Mouse (Mus musculus): Measurements from ENCODE around the gene Lmntd1. TPM values are rescaled to one million over a fixed set of nuclear protein-coding genes. Genes with fewer than 3 reads are reported as not detected.
A peak's percentile ranks its signal among the peaks of the same experiment; 100 is the strongest.

Lmntd1 gene
- polyA plus RNA-seq (2014; fragmentation: Nextera tagmentation; extraction: Ambion mirVana): 0.31 and 0.33 TPM in 2 replicates

DNA sequence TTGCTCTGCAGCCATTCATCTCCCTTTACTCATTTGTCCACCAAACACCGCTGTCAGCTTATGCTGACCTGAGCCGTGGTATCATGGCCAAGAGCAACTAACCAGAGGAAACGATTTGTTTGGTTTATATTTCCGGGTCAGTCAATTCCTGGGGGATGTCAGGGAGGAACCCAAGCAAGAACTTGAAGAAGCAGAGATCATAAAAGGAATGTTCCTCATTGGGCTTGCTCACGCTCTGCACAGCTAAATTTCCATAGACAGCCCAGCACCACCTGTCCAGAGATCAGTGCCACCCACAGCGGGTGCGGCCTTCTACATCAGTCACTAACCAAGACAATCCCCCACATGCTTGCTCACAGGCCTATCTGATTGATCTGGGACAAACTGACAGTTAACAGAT is at the start of gene Lmntd1:
Gene Lmntd1 (minus strand): TSS at position 101 of the 400 bp plus-strand sequence.
- DNase-seq (ENCODE audit: low spot score) (no peak), ATAC-seq (replicated peaks; ENCODE audit: low FRiP score) (no peak)
- no peak within 1 kb of the TSS for H3K9ac ChIP-seq (ENCODE audit: low read length)

DNA sequence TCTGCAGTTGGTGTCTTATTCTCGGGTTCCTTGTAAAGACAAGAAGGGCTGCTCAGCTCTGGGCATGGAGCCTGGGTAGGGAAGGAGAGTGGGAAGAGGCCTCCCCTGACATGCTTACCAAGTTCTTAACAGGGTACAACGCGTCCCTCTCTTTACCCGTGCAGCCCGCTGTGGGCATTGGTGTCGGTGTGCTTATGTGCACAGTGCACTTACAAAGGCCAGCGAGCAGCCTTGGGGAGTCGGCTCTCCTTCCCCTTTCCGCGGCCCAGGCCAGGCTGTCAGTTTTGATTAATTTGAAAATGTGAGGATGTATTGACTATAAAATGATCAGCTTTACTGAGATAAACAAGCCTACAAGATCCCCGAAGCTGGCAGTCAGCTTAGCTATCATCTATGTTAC is 46.8 kb upstream of the Lmntd1 start:
- H3K36me3 ChIP-seq (ENCODE audit: control insufficient read depth, insufficient read depth, low read length): no peaks in the 10 kb centered on the region
- no peak overlapping the region for H3K9ac ChIP-seq (ENCODE audit: low read length)
- no peak for ATAC-seq (replicated peaks; ENCODE audit: low FRiP score)
- no peak overlapping the region for H3K4me2 ChIP-seq (ENCODE audit: low read depth, low read length, severe bottlenecking)
- no peaks in the 10 kb centered on the region for H3K4me1 ChIP-seq (replicated peaks; ENCODE audit: control insufficient read depth, insufficient read depth, low read length)
- no peaks in the 10 kb centered on the region; the same call in 1 of the 2 replicates for H3K9me3 ChIP-seq (ENCODE audit: control insufficient read depth, low read length)
- H3K27ac ChIP-seq (ENCODE audit: low read depth, low read length): no peak overlapping the region
- no peak for DNase-seq (ENCODE audit: low spot score)
- H3K4me3 ChIP-seq (ENCODE audit: low read depth, low read length): no peak overlapping the region
- 89% methylated on average over 11 of the region's 11 CpGs for WGBS
- H3K27me3 ChIP-seq (ENCODE audit: control insufficient read depth, insufficient read depth, low read length): no peaks in the 10 kb centered on the region

More for the DNA sequence above, at the start of gene Lmntd1:
- H3K9me3 ChIP-seq (ENCODE audit: control insufficient read depth, low read length): no peaks in the 10 kb centered on the region
- no peak within 1 kb of the TSS for H3K4me3 ChIP-seq (ENCODE audit: low read depth, low read length)
- no peaks in the 10 kb centered on the region for H3K27me3 ChIP-seq (ENCODE audit: control insufficient read depth, insufficient read depth, low read length)
- no peak within 1 kb of the TSS for H3K4me2 ChIP-seq (ENCODE audit: low read depth, low read length, severe bottlenecking)
- H3K27ac ChIP-seq (ENCODE audit: low read depth, low read length): no peak within 1 kb of the TSS
- no peaks in the 10 kb centered on the region for H3K36me3 ChIP-seq (ENCODE audit: control insufficient read depth, insufficient read depth, low read length)
- WGBS: 90% methylated on average over 7 of the region's 7 CpGs
- no peaks in the 10 kb centered on the region for H3K4me1 ChIP-seq (replicated peaks; ENCODE audit: control insufficient read depth, insufficient read depth, low read length)

DNA sequence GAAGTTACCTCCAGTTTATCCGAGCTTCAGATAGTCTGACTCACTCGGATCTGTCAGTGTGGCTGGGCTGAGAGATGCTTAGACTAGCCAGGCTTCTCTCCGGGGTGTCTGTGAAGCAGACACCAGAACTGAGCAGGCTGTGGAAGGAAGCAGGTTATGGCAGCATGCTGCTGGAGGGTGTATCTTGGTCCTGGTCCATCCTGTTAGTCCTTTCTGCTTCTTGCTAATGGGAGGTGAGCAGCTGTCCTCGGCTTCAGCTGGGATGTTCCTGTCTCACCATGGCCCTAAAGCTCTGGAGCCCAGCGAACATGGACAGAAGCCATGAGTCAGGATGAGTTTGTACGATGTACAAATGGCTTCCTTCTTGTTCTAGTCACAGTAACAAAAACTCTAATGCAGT is 45.0 kb upstream of the Lmntd1 start:
- Histone ChIP-seq H3K9me3 (ENCODE audit: control insufficient read depth, low read length) (no peaks in the 10 kb centered on the region; the same call in 1 of the 2 replicates), H3K36me3 (ENCODE audit: control insufficient read depth, insufficient read depth, low read length) (no peaks in the 10 kb centered on the region), H3K27me3 (ENCODE audit: control insufficient read depth, insufficient read depth, low read length) (no peaks in the 10 kb centered on the region), H3K27ac (ENCODE audit: low read depth, low read length) (no peak overlapping the region), H3K4me2 (ENCODE audit: low read depth, low read length, severe bottlenecking) (no peak overlapping the region), H3K4me3 (ENCODE audit: low read depth, low read length) (no peak overlapping the region), H3K4me1 (replicated peaks; ENCODE audit: control insufficient read depth, insufficient read depth, low read length) (no peaks in the 10 kb centered on the region), H3K9ac (ENCODE audit: low read length) (no peak overlapping the region)
- DNase-seq (ENCODE audit: low spot score): no peak
- no peak for ATAC-seq (replicated peaks; ENCODE audit: low FRiP score)
- 77% methylated on average over 6 of the region's 6 CpGs for WGBS

DNA sequence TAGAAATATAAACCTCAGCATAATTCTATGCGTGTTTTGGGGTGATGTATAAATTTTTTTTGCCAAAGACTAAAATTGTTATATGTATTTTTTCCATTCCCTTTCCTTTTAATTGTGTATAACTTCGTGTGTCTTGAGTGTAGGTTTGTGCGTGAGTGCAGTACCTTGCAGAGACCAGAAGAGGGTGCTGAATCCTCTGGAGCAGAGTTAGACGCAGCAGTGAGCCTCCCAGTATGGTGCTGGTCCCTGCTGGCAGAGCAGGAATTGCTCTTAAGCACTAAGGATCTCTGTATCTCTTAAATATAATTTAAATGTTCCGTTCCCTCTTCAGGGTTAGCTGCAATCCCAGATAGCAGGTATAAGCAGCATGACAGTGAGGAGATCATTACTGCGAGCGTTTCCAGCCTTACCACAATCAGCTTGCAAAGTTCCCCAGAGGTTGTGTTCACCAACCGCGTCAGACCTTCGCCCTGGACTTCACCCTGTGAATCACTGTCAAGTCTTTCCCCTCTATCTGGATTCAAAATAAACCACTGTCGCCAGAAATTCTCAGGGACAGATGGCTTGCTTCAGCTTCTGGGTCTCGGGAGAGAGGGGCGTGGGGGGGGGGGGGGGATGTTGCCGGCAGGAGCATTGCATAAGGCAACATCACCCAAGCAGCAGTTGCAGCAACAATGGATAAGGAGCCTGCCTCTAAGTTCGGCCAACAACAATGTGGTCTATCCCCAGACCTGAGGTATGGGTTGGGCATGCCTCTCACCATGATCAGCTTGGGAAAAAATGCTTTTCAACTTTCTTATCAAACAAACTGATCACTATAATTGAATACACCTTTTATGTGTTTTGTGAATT is 42.8 kb upstream of the Lmntd1 start:
- no peaks in the 10 kb centered on the region for H3K27me3 ChIP-seq (ENCODE audit: control insufficient read depth, insufficient read depth, low read length)
- no peak overlapping the region for H3K4me2 ChIP-seq (ENCODE audit: low read depth, low read length, severe bottlenecking)
- H3K9ac ChIP-seq (ENCODE audit: low read length): no peak overlapping the region
- H3K9me3 ChIP-seq (ENCODE audit: control insufficient read depth, low read length): no peaks in the 10 kb centered on the region; the same call in 1 of the 2 replicates
- no peak overlapping the region for H3K4me3 ChIP-seq (ENCODE audit: low read depth, low read length)
- no peak for ATAC-seq (replicated peaks; ENCODE audit: low FRiP score)
- WGBS: 86% methylated on average over 15 of the region's 15 CpGs
- H3K36me3 ChIP-seq (ENCODE audit: control insufficient read depth, insufficient read depth, low read length): no peaks in the 10 kb centered on the region
- no peak for DNase-seq (ENCODE audit: low spot score)
- H3K27ac ChIP-seq (ENCODE audit: low read depth, low read length): no peak overlapping the region
- H3K4me1 ChIP-seq (replicated peaks; ENCODE audit: control insufficient read depth, insufficient read depth, low read length): no peaks in the 10 kb centered on the region

DNA sequence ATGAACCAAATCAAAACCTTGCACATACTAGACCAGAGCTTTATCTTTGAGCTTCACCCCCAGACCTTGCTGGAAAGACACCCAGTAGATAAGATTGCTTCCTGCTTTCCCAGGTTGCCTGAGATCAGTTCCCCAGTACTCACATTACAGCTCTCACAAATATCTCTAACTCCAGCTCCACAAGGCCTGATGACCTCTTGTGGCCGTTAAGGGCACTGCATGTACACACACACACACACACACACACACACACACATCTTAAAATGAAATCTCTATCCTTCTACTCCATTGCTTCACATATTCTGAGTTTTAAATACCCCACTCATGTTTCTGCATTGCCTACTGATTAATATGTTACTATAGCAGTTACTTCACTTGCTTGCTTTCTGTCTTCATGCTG is 41.6 kb upstream of the Lmntd1 start:
- H3K9ac ChIP-seq (ENCODE audit: low read length): no peak overlapping the region
- 88% methylated on average over 1 of the region's 1 CpGs for WGBS
- no peak for ATAC-seq (replicated peaks; ENCODE audit: low FRiP score)

DNA sequence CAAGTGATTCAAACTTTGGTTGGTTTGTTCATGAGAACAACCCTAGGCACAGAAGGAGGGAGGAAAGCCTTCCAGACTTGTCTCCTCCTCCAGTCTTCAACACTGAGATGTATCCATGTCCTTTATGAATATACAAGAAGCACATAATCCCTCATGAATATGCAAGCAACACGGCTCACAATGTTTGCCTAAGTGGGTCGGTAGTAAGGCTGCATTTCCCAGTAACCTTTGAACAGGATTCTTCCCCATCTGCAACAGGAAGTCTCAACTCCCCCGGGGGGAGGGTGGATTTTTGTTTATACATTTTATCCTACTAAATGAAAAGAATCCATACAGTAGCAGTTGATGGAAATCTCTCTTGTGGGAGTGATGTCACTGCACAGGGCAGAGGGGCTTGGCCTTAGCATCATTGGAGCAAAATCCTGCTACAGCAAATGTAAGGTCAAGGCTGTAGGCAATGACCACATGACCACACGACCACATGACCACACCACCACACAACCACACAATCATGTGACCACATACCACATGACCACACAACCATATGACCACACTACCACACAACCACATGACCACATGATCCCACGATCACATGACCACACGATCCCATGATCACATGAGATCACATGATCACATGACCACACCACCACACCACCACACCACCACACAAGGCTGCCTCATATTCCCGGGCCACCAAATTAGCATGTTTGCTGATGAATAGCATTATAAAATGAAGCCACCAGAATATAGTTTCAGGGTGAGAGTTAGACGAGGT is 40.1 kb upstream of the Lmntd1 start:
- no peak for DNase-seq (ENCODE audit: low spot score)
- Histone ChIP-seq H3K36me3 (ENCODE audit: control insufficient read depth, insufficient read depth, low read length) (no peaks in the 10 kb centered on the region), H3K27me3 (ENCODE audit: control insufficient read depth, insufficient read depth, low read length) (no peaks in the 10 kb centered on the region), H3K4me1 (replicated peaks; ENCODE audit: control insufficient read depth, insufficient read depth, low read length) (no peaks in the 10 kb centered on the region), H3K9ac (ENCODE audit: low read length) (no peak overlapping the region), H3K4me2 (ENCODE audit: low read depth, low read length, severe bottlenecking) (no peak overlapping the region), H3K4me3 (ENCODE audit: low read depth, low read length) (no peak overlapping the region), H3K9me3 (ENCODE audit: control insufficient read depth, low read length) (no peaks in the 10 kb centered on the region; the same call in 1 of the 2 replicates), H3K27ac (ENCODE audit: low read depth, low read length) (no peak overlapping the region)
- ATAC-seq (replicated peaks; ENCODE audit: low FRiP score): peak; percentile 39; the same call in 1 of the 2 replicates
- WGBS: 75% methylated on average over 8 of the region's 8 CpGs

More for the DNA sequence above, 41.6 kb upstream of the Lmntd1 start:
- Histone ChIP-seq H3K27ac (ENCODE audit: low read depth, low read length) (no peak overlapping the region), H3K27me3 (ENCODE audit: control insufficient read depth, insufficient read depth, low read length) (no peaks in the 10 kb centered on the region), H3K9me3 (ENCODE audit: control insufficient read depth, low read length) (no peaks in the 10 kb centered on the region; the same call in 1 of the 2 replicates), H3K36me3 (ENCODE audit: control insufficient read depth, insufficient read depth, low read length) (no peaks in the 10 kb centered on the region), H3K4me3 (ENCODE audit: low read depth, low read length) (no peak overlapping the region), H3K4me2 (ENCODE audit: low read depth, low read length, severe bottlenecking) (no peak overlapping the region), H3K4me1 (replicated peaks; ENCODE audit: control insufficient read depth, insufficient read depth, low read length) (no peaks in the 10 kb centered on the region)
- no peak for DNase-seq (ENCODE audit: low spot score)

DNA sequence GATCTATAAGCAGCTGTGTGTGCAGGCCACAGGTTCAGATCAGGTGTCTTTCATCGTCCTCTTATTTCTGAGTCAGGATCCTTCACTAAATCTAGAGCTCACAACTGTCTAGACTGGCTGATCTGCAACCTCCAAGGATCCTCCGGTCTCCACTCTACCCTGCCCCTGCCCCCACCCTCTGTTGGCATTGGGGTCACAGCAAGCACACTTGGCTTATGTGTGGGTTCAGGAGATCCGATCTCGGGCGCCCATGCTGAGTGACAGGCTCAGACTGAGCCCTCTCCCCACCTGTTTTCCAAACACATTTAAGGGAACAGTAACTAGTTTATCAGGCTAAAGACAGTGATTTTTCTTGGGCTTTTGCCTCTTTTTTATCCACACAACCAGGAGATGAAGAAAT is 39.5 kb upstream of the Lmntd1 start:
- Histone ChIP-seq H3K4me2 (ENCODE audit: low read depth, low read length, severe bottlenecking) (no peak overlapping the region), H3K36me3 (ENCODE audit: control insufficient read depth, insufficient read depth, low read length) (no peaks in the 10 kb centered on the region), H3K9ac (ENCODE audit: low read length) (no peak overlapping the region), H3K9me3 (ENCODE audit: control insufficient read depth, low read length) (no peaks in the 10 kb centered on the region; the same call in 1 of the 2 replicates), H3K4me1 (replicated peaks; ENCODE audit: control insufficient read depth, insufficient read depth, low read length) (no peaks in the 10 kb centered on the region), H3K27ac (ENCODE audit: low read depth, low read length) (no peak overlapping the region), H3K27me3 (ENCODE audit: control insufficient read depth, insufficient read depth, low read length) (no peaks in the 10 kb centered on the region), H3K4me3 (ENCODE audit: low read depth, low read length) (no peak overlapping the region)
- no peak for DNase-seq (ENCODE audit: low spot score)
- 82% methylated on average over 5 of the region's 5 CpGs for WGBS
- ATAC-seq (replicated peaks; ENCODE audit: low FRiP score): no peak

DNA sequence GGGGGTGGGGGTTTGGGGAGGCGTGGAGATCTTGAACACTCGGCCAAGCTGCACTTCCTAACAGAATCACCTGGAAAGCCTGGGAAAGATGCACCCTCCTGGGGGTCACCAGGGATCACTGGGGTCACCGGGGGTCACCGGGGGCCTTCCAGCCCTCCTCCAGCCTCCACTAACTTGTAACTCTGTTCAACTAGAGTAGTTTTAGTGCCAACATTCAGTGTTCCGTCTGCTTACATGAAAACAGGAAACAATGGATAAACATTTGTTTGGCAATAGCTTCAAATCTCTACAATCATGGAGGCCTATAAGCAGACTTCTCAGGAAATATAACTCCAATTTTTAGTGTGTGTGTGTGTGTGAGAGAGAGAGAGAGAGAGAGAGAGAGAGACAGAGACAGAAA is 38.9 kb upstream of the Lmntd1 start:
- no peak overlapping the region for H3K4me3 ChIP-seq (ENCODE audit: low read depth, low read length)
- WGBS: 81% methylated on average over 5 of the region's 5 CpGs
- no peaks in the 10 kb centered on the region for H3K4me1 ChIP-seq (replicated peaks; ENCODE audit: control insufficient read depth, insufficient read depth, low read length)
- no peak overlapping the region for H3K4me2 ChIP-seq (ENCODE audit: low read depth, low read length, severe bottlenecking)
- no peaks in the 10 kb centered on the region for H3K36me3 ChIP-seq (ENCODE audit: control insufficient read depth, insufficient read depth, low read length)
- no peaks in the 10 kb centered on the region; the same call in 1 of the 2 replicates for H3K9me3 ChIP-seq (ENCODE audit: control insufficient read depth, low read length)
- ATAC-seq (replicated peaks; ENCODE audit: low FRiP score): no peak
- no peak overlapping the region for H3K9ac ChIP-seq (ENCODE audit: low read length)
- no peaks in the 10 kb centered on the region for H3K27me3 ChIP-seq (ENCODE audit: control insufficient read depth, insufficient read depth, low read length)
- DNase-seq (ENCODE audit: low spot score): no peak
- H3K27ac ChIP-seq (ENCODE audit: low read depth, low read length): no peak overlapping the region
